Mouse (Mus musculus) intestine, embryonic 16.5 days (tissue): ENCODE measurements around the gene Tmcc3. TPM values are rescaled to one million over a fixed set of nuclear protein-coding genes. Genes with fewer than 3 reads are reported as not detected.

Experiments
- ATAC-seq: fragments of 200-750 bp; cut with Nextera tagmentation; 2 replicates; pipeline ENCODE4 v1.8.0; 2017; ENCODE audit warnings: moderate TSS enrichment, moderate library complexity
- H3K27ac ChIP-seq: fragments of 300-500 bp; sonication (generic); 2 replicates; pipeline ENCODE4 v1.5.1; 2014; ENCODE audit warnings: mild to moderate bottlenecking, low read length
- H3K27me3 ChIP-seq: fragments of 300-500 bp; sonication (generic); replicated peaks from 2 replicates; pipeline ENCODE4 v1.6.1; 2014; ENCODE audit warnings: low read length, control low read depth, mixed read lengths; ENCODE audit not compliant: control insufficient read depth, insufficient read depth
- H3K36me3 ChIP-seq: fragments of 300-500 bp; sonication (generic); 2 replicates; pipeline ENCODE4 v1.6.1; 2014; ENCODE audit warnings: low read length, control low read depth; ENCODE audit not compliant: control insufficient read depth, insufficient read depth
- H3K4me1 ChIP-seq: fragments of 300-500 bp; sonication (generic); 2 replicates; pipeline ENCODE4 v1.6.1; 2014; ENCODE audit warnings: low read length, control low read depth, mixed read lengths; ENCODE audit not compliant: control insufficient read depth, insufficient read depth
- H3K4me2 ChIP-seq: fragments of 300-500 bp; sonication (generic); 2 replicates; pipeline ENCODE4 v1.6.1; 2014; ENCODE audit warnings: low read depth, low read length, control low read depth
- H3K4me3 ChIP-seq: fragments of 300-500 bp; sonication (generic); 2 replicates; pipeline ENCODE4 v1.5.1; 2014; ENCODE audit warnings: mild to moderate bottlenecking, low read length
- H3K9ac ChIP-seq: fragments of 300-500 bp; sonication (generic); 2 replicates; pipeline ENCODE4 v1.6.1; 2014; ENCODE audit warnings: low read depth, low read length
- H3K9me3 ChIP-seq: fragments of 300-500 bp; sonication (generic); 2 replicates; pipeline ENCODE4 v1.6.1; 2016; ENCODE audit warnings: low read length, control low read depth; ENCODE audit not compliant: control insufficient read depth
- WGBS: fragments of 180-500 bp; shearing (Covaris S2); extraction: QIAGEN DNeasy Blood & Tissue Kit; methylation state at CpG from one replicate; pipeline ENCODE4 v1.1.7; 2014; 5-methylcytosine and 5-hydroxymethylcytosine counted together
- polyA plus RNA-seq: library from polyadenylated mRNA; unstranded; fragments of >200 nt; fragmentation: Nextera tagmentation; extraction: Ambion mirVana; gene quantifications from 2 replicates; pipeline ENCODE4 v1.2.1, GENCODE M21; 2015

Gene Tmcc3
- polyA plus RNA-seq, 1 experiment from 2014 or later, result 8.8 TPM

DNA sequence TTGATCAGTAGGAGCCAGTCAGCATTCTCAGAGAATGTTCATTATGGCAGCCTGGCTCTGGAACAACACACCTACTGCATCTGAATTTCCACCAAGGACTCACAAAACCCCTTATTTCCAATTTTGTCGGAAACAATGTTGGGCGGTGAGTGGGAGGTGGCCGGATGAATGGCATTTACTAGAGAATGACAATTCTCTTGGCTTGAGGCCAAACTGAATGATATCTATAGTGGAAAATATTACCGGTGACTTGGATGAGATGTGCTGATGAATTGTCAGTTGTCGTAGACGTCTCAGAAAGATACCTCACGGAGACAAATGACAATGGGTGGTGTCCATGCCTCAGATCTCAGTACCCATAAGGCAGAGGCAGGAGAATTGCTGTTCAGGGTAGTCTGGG lies 133.4 kb downstream of the Tmcc3 start:
- Histone ChIP-seq H3K4me3 (no peak overlapping the region), H3K27me3 (no peaks in the 10 kb centered on the region), H3K4me2 (no peak overlapping the region), H3K9ac (no peak overlapping the region), H3K27ac (no peak overlapping the region), H3K4me1 (peaks cover 12% of the 10 kb centered on the region; the same call in 1 of the 2 replicates), H3K9me3 (no peaks in the 10 kb centered on the region), H3K36me3 (no peaks in the 10 kb centered on the region)
- 87% methylated on average over 7 of the region's 7 CpGs for WGBS
- no peak for ATAC-seq

DNA sequence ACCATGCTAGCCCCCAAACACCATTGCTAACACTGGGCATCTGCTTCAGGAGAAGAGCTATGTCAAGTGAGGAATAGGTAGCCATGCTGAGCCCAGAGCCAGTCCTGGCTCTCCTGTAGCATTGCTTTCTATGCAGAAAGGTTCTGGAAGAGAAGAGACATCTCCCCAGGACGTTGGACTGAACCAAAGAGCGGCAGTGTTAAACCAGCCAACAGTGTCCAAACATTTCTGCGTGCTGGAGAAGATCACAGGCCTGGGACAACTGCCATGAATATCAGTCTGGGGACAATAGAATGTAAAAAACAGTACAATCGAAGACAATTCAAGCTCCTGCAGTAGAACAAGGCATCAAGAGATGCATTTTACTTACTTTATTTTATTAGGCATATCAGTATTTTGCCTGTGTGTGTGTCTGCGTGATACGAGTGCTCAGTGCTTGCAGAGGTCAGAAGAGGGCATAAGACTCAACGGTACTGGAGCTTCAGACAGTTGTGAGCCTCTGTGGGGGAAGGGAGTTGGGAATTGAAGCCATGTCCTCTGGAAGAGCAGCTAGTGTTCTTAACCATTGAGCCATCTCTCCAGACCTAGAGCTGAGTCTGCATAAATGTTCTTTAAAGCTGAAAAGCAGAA lies 134.7 kb downstream of the Tmcc3 start:
- H3K27me3 ChIP-seq, result no peaks in the 10 kb centered on the region
- no peak for ATAC-seq
- 68% methylated on average over 7 of the region's 7 CpGs for WGBS
- no peak overlapping the region for H3K9ac ChIP-seq
- peaks cover 14% of the 10 kb centered on the region; the same call in 1 of the 2 replicates for H3K4me1 ChIP-seq
- H3K36me3 ChIP-seq, result no peaks in the 10 kb centered on the region
- no peak overlapping the region for H3K4me2 ChIP-seq
- H3K27ac ChIP-seq, result no peak overlapping the region
- H3K9me3 ChIP-seq, result no peaks in the 10 kb centered on the region
- no peak overlapping the region for H3K4me3 ChIP-seq

DNA sequence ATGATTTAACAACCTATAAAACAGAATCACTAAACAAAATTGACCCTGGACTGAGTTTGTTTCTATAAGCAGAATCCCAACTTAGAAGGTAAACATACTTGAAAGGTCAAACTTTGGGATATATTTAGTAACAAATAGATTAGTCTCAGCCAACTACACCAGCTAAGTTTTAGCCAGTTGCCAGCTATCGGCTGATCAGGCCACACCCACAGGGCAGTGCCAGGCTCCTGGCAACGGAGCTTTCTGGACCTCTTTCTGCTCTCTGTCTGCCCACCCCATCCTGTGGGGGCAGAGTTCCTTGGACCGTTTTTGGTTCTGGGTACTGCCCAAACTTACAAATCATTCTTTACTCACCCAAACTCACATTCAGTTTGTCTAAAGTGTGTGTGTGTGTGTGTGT lies 137.9 kb downstream of the Tmcc3 start:
- 20% methylated on average over 3 of the region's 3 CpGs for WGBS
- no peak for ATAC-seq
- no peak overlapping the region for H3K4me3 ChIP-seq

DNA sequence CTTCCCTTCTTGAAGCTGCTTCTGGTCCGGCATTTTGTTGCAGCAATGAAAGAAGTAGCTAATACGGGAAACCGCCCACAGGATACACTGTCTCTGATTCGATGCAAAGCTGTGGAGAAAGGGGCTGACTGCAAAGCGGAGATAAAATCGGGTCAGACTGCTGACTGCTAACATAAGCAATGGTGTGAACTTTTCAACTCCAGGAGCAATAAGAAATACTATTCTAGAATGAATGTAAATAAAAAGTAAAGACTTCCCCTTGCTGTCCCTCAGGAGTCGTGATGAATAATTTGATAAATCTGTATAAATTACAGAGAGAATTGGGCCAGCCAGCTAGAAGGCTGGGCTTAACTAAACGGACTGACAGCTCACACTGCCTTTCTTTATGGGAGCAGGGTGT lies 139.0 kb downstream of the Tmcc3 start:
- Histone ChIP-seq H3K36me3 (no peaks in the 10 kb centered on the region), H3K9ac (no peak overlapping the region), H3K4me3 (no peak overlapping the region), H3K4me2 (no peak overlapping the region), H3K27me3 (no peaks in the 10 kb centered on the region), H3K9me3 (no peaks in the 10 kb centered on the region), H3K27ac (no peak overlapping the region), H3K4me1 (peaks cover 14% of the 10 kb centered on the region; the same call in 1 of the 2 replicates)
- no peak for ATAC-seq
- WGBS, result 39% methylated on average over 8 of the region's 8 CpGs

More for the DNA sequence above, 137.9 kb downstream of the Tmcc3 start:
- no peaks in the 10 kb centered on the region for H3K9me3 ChIP-seq
- peaks cover 14% of the 10 kb centered on the region; the same call in 1 of the 2 replicates for H3K4me1 ChIP-seq
- H3K36me3 ChIP-seq, result no peaks in the 10 kb centered on the region
- no peaks in the 10 kb centered on the region for H3K27me3 ChIP-seq
- H3K9ac ChIP-seq, result no peak overlapping the region
- H3K27ac ChIP-seq, result no peak overlapping the region
- H3K4me2 ChIP-seq, result no peak overlapping the region

DNA sequence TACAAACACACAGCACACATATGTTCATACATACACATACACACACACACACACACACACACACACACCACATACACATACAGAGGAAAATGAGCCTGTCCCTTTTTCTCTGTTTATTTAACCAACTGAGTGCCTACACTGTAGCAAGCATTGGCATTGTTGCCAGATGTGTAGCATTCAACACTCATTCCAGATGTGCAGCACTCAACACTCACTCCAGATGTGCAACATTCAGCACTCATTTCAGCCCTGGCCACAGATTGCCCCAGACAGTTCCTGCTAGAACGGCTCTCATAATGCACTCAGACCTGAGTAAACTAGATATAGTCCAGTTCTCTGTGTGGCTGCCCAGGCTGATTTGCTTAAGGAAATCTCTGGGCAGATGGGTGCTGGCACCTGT lies 145.7 kb downstream of the Tmcc3 start:
- H3K27ac ChIP-seq, result no peak overlapping the region
- H3K4me2 ChIP-seq, result no peak overlapping the region
- no peak overlapping the region for H3K9ac ChIP-seq
- no peaks in the 10 kb centered on the region for H3K27me3 ChIP-seq
- H3K4me3 ChIP-seq, result no peak overlapping the region
- ATAC-seq, result no peak
- H3K4me1 ChIP-seq, result peaks cover 12% of the 10 kb centered on the region; the same call in 1 of the 2 replicates
- H3K36me3 ChIP-seq, result no peaks in the 10 kb centered on the region
- no peaks in the 10 kb centered on the region for H3K9me3 ChIP-seq
- 45% methylated on average over 1 of the region's 1 CpGs for WGBS

DNA sequence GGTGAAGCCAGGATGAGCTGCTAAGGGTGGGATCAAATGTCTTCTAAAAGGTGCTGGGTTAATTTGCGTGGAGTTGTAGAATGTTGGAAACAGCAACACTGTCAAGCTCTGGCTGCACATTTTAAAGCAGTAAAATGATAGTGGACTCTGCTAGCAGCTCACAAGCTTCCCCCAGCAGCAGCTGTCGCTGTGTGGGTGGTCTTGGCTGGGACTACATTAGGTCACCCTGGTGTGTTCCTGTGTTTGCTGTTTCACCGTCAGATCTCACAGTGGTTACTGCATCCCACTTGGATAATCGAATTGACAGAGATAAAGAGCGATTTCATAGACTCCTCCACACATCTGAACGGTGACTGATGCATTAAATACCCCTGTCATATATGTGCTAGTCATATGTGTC lies 146.9 kb downstream of the Tmcc3 start:
- H3K4me2 ChIP-seq, result no peak overlapping the region
- H3K9me3 ChIP-seq, result no peaks in the 10 kb centered on the region
- peaks cover 12% of the 10 kb centered on the region; the same call in 1 of the 2 replicates for H3K4me1 ChIP-seq
- H3K4me3 ChIP-seq, result no peak overlapping the region
- H3K9ac ChIP-seq, result no peak overlapping the region
- 39% methylated on average over 6 of the region's 6 CpGs for WGBS
- H3K36me3 ChIP-seq, result no peaks in the 10 kb centered on the region
- ATAC-seq, result peak; percentile 59; the same call in 1 of the 2 replicates
- H3K27me3 ChIP-seq, result no peaks in the 10 kb centered on the region
- H3K27ac ChIP-seq, result peak overlapping the region; percentile 25; the same call in 1 of the 2 replicates

DNA sequence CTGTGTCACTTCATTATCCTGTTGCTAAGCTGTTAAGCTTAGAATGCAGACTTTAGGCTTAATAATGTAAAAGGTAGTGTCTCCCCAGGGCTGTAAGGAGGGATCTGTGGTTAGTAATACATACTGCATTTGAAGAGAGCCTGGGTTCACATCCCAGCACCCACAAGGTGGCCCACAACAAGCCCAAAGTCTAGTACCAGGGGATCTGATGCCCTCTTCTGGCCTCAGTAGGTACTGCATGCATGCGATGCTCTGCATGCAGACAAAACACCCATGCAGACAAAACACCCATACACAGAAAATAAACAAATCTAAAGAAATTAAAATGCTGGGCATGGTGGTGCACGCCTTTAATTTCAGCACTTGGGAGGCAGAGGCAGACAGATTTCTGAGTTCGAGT lies 149.6 kb downstream of the Tmcc3 start:
- Histone ChIP-seq H3K27ac (no peak overlapping the region), H3K4me3 (no peak overlapping the region), H3K4me1 (peaks cover 16% of the 10 kb centered on the region; the same call in 1 of the 2 replicates), H3K4me2 (no peak overlapping the region), H3K9me3 (no peaks in the 10 kb centered on the region), H3K9ac (no peak overlapping the region), H3K36me3 (no peaks in the 10 kb centered on the region), H3K27me3 (no peaks in the 10 kb centered on the region)
- ATAC-seq, result no peak
- WGBS, result 82% methylated on average over 3 of the region's 3 CpGs

DNA sequence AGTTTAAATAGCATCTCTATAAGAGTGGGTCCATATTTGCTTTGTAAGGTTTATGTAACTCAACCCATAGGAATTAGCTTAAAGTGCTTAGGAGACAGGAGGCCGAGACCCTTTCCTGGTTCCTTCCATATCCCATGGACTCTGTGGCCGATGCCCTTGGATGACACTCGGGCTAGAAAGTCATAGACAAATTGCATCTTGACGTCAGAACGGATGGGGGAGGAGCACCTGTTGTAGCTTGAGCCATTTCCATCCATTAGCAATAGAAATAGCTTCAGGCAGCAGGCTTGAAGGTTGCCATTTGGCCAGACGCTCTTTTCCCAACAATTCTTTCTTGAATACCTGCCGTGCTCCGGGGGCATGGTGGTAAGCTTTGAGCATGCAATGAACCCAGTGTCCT lies 150.1 kb downstream of the Tmcc3 start:
- Histone ChIP-seq H3K9ac (no peak overlapping the region), H3K36me3 (no peaks in the 10 kb centered on the region), H3K27ac (peak overlapping the region; percentile 29; the same call in 1 of the 2 replicates), H3K4me3 (no peak overlapping the region), H3K4me1 (peaks cover 16% of the 10 kb centered on the region; the same call in 1 of the 2 replicates), H3K4me2 (no peak overlapping the region), H3K27me3 (no peaks in the 10 kb centered on the region), H3K9me3 (no peaks in the 10 kb centered on the region)
- 82% methylated on average over 8 of the region's 8 CpGs for WGBS
- no peak for ATAC-seq

DNA sequence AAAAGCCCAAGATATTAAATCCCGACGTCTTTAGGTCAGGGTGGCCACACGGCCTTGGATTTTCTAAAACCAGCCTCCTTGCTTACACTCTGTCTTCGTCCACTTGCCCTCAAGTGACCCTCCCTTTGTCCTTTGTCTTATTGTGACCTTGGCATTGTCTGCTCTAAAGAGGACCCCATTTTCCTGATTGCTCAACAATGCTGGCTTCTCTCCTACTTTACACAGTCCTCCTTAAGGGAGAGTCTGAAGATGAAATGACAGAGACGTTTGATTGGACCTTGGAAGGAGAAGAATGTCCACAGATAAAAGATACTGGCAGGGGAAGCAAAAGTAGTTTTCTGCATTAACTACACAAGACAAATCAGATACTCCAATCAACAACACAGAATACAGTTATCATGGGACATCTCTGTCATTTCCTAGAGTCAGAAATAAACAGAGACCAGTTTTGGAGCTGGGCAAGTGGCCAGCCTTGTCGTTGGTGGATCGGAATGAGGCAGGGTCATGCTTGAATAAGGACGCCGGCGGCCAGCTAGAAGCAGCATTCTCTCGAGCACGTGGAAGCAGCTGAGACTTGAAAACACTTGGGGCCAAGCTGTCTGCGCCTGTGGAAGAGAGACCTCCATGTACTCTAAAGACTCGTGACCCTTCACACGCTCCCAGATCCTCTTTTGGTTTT lies 150.8 kb downstream of the Tmcc3 start:
- Histone ChIP-seq H3K36me3 (no peaks in the 10 kb centered on the region), H3K27ac (peak overlapping the region; percentile 29), H3K9ac (no peak overlapping the region), H3K9me3 (no peaks in the 10 kb centered on the region), H3K4me1 (peaks cover 15% of the 10 kb centered on the region; the same call in 1 of the 2 replicates), H3K27me3 (no peaks in the 10 kb centered on the region), H3K4me3 (no peak overlapping the region), H3K4me2 (no peak overlapping the region)
- WGBS, result 56% methylated on average over 15 of the region's 15 CpGs
- ATAC-seq, result peak; percentile 80
